Mouse (Mus musculus): ENCODE results near the gene Cpz. TPM values are rescaled to one million over a fixed set of nuclear protein-coding genes. Genes with fewer than 3 reads are reported as not detected.

The Cpz gene
- total RNA-seq, 2 experiments from 2014 or later, result 0.22 to 0.45 TPM

DNA sequence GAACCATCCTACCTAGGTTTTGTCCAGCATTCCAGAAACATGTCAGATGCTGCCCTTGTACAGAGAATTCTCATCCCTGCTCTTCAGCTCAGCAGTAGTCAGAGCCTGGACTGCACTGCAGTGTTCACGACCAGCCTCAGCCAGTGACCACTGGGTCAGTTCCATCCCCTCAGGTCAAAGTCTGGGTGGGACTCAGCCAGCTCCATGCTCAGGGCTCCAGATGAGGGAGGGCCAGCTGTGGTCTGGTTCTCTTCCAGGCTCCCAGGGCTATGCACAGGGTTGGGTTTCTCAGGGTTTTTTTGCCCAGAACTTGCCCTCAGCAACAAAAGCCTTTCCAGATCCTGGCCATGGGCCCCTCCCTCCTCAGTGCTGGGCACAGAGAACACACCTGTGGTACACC is 12.0 kb upstream of the Cpz start:
- DNase-seq (ENCODE audit: low spot score in 2 of 2), result no peak
- intact Hi-C loops (cut with DNase I), result no loop called here

DNA sequence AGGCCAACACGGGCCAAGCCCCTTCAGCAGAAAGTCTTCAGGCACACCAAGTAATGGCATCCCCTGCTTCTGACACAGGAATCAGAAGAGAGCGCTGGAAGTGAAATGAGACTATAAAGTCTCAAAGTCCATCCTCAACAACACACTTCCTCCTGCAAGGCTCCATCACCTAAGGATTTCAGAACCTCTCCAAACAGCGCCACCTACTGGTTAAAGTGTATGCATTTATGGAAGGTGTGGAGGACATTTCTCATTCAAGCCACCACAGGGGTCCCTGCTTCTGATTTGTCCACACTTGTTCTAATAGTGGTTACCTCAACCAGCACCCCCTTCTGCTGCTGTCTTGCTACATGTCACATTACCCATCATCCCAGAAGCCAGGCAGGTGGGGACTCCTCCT is 10.8 kb upstream of the Cpz start:
- intact Hi-C loops (cut with DNase I), result no loop called here

DNA sequence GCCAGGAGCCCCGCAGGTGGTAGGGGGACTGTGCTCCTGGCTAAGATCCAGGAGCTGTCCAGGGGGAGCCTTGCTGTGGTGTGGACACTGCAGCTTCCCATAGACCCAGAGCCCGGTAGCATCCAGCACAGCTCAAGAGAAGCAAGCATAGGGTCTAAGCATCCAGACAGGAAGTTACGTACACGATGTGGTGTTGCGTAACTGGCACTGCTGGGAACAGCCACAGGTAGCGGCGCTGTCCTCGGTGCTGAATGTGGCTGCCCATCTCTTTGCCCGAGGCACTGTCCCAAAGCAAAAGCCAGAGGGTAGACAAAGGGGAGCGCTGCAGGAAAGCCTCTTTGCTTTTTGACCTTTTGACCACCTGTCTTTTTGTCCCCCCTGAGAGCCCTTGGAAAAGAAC is 6.1 kb upstream of the Cpz start:
- DNase-seq (ENCODE audit: low spot score in 2 of 2), result no peak
- intact Hi-C loops (cut with DNase I), result no loop called here

More for the DNA sequence above, 10.8 kb upstream of the Cpz start:
- DNase-seq (ENCODE audit: low spot score in 2 of 2), result no peak

DNA sequence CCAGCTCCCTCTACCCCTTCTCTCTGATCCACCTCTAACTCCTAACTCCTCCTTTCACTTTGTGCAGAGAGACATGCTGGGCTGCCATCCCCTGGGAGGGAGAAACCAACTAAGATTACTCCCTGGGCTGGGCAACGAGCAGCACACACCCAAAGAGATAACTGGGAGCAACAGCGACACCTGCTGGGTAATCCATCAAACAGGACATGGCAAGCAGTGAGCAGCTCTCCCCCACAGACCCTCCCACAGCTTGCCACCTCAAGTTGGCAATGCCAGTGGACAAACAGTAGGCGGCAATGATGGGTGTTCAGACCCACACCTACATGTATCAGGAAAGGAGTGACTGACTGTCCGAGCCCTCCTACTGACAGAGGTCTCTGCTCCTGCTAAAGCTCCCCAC is 4.9 kb upstream of the Cpz start:
- intact Hi-C loops (cut with DNase I), result no loop called here
- peak; percentile 26 to 31 for DNase-seq (ENCODE audit: low spot score in 2 of 2)

DNA sequence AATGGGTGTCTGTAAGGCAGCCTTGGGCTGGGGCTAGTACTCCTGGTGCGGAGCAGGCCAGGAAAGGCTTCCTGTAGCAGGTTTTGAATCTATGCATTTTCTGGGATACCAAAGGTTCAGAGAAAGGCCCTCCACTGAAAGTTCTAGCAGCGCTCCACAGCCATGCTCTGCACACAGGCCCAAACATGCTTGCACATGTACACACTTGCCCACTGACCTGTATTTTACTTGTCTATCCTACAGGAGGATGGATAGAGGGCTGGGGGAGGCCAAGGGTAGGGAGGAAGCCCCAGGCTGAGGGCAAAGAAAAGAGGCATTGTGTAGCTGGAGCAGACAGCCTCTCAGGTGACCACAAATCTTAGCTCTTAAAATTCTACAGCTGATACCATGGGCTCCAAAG is 1.1 kb downstream of the Cpz start:
- intact Hi-C loops (cut with DNase I), result loop anchor here (2.0 kb wide), 1 partner anchor 38 kb away; no protein-coding TSS in a partner anchor
- DNase-seq (ENCODE audit: low spot score in 2 of 2), result no peak

DNA sequence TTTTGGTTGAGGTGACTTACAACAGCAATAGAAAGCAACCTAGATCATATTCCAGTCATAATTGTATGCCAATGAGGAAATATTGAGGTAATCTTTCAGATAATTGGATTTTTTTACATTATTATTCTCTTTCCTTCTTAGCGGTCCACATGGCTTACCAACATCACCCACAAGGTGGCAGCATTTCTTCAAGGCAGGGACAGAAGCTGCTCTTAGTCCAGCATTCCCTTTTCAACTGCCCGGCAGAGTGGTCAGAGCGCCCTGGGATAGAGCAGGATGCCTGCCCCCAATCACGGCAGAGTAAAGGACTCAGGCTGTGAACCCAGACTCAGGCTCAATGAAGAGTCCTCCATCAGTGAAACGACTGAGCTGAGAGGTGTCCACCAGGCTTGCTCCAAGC is 1.8 kb downstream of the Cpz start:
- DNase-seq (ENCODE audit: low spot score in 2 of 2), result peak; percentile 36 to 48
- intact Hi-C loops (cut with DNase I), result loop anchor here (2.0 kb wide), 1 partner anchor 39 kb away; no protein-coding TSS in a partner anchor

DNA sequence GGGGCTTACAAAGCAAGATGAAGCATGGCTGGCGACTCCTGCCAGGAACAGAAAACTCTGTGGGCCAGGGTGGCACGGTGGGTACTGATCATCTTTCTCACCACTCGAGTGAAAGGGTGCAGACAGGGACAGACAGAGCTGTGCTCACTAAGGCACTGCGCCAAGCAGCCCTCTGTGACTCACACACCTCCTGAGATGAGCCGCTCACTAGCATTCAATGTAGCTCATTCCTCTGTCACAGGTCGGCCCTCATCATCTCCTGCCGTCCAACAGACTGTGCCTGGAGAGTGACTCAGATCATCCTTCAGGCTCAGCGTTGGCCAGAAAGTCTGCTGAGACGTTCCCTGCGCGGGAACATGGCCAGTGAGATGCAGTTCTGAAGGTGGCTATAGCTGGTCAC is 8.7 kb downstream of the Cpz start:
- intact Hi-C loops (cut with DNase I), result loop anchor here (10.0 kb wide), 1 partner anchor 342 kb away; no protein-coding TSS in a partner anchor
- no peak for DNase-seq (ENCODE audit: low spot score in 2 of 2)

DNA sequence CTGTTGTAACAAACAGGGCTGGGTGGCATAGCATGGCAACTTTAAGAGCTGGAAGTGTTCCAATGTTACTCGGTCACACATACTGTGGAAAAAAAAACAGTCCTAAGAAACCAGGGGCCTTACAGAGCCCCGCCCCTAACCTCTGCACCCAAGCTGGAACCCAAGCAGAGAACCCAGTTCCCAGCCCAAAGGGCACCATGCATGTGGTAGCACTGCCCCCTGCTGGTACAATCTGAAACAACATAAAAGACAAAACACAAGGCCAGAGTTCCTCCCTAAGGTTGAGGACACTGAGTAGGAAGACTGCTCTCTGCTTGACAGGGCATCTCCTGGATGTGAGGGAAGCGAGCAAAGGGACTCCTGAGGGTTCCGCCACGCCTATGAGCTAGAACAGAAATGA is 14.9 kb downstream of the Cpz start:
- intact Hi-C loops (cut with DNase I), result loop anchor here (1.0 to 10.0 kb wide), 2 partner anchors 130 to 336 kb away; no protein-coding TSS in a partner anchor
- DNase-seq (ENCODE audit: low spot score in 2 of 2), result peak; percentile 38 to 50

DNA sequence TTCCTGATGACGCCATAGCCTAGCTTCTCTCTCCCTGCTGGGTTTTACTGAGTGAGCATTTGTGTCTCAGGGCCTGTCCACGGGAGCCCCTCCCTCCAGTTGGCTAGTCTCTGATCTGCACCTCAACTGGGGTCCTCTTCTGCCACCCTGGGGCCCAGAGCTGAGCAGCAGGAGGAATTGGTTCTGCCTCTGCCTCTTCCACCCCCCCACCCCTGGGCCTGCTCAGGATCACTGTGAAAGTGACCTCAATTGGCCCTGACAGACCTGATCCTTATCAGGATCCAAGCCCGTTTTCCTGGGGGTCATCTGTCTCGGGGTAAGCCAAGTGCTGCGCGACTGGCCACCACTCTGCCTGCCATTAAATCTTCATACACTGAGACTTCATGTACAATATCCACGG is 20.5 kb downstream of the Cpz start:
- DNase-seq (ENCODE audit: low spot score in 2 of 2), result no peak
- intact Hi-C loops (cut with DNase I), result no loop called here

DNA sequence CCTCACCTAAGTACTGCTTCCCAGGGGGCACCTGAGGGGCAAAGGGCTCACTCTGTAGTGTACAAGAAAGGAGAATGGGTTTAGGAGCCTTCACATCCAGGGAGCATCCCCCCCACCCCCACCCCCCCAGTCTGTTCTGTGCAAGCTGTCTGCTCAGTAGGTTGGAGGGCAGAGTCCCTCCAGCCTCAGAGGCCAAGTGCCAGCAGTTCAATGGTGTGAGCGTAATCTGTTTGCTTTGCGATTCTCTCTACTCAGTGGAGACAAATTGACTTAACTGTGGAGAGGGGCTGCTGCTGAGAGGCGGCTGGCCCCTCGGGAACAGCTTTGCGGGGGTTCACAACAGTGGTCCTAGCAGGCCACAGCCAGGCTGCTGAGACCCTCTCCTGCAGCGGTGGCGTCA is 28.2 kb downstream of the Cpz start:
- DNase-seq (ENCODE audit: low spot score in 2 of 2), result no peak
- intact Hi-C loops (cut with DNase I), result no loop called here

DNA sequence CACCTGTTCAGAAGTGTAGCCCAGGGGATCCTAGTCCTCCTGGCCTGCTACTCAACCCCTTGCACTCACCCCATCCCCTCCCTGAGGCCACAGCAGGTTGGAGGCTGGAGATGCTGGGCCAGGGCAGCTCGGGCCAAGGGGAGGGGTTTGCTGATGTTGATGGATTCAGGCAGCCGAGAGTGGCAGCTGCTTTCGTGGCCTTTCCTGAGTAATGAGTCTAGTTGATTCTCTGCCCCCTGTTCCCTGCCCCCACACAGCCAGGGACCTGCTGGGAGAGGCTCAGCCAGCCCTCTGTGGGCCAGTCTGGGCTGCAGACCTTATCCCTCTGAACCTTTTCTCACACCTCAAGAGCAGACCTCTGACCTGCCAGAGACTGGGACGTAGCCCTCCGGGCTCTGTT is 29.5 kb downstream of the Cpz start:
- DNase-seq (ENCODE audit: low spot score in 2 of 2), result no peak
- intact Hi-C loops (cut with DNase I), result no loop called here

DNA sequence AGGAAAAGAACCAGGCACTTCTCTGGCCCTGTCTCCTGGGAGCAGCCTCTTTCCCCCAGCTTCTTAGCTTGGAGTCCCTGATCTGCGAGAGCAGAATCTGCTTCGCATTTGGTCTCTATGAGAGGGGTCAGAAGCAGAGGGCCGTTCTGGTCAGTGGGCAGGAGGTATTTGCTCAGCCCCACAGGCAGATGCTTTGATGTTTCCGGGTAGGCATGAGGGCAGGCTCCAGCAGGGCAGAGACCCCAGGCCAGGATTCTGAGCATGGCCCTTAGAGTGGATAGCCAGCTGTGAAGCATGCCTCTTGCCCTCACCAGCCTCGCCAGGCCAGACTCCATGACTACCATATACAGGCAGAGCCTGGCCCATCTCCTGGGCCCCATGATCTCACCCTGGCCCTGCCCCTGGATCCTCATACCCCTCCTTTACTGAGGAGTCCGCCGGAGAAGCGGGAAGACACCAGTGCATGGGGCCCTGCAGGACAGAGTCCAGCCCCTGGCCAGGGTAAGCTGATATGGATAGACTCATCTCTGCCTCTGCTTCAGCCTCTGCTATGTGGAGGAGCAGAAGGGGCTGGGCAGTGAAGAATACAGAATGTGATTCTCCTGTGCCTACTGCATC is 30.6 kb downstream of the Cpz start:
- DNase-seq (ENCODE audit: low spot score in 2 of 2), result no peak
- intact Hi-C loops (cut with DNase I), result no loop called here

DNA sequence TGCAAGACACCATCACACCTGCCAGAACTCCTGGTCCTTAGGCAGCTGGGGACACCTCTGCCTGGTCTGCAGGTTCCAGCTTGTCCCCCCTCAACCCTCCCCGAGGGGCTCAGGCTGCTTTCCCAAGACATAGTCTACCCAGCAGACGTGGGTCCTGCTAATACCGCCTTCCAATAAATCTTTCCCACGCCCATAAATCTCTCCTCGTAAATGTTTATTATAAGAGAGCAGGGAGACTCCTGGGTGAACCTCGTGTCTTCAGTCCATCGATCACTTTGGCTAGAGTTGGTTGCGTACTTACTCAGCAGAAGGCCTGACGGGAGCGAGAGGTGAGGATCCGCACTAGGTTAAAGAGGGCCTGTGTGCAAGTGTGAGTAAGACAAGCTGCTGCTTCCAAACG is 31.7 kb downstream of the Cpz start:
- DNase-seq (ENCODE audit: low spot score in 2 of 2), result no peak

DNA sequence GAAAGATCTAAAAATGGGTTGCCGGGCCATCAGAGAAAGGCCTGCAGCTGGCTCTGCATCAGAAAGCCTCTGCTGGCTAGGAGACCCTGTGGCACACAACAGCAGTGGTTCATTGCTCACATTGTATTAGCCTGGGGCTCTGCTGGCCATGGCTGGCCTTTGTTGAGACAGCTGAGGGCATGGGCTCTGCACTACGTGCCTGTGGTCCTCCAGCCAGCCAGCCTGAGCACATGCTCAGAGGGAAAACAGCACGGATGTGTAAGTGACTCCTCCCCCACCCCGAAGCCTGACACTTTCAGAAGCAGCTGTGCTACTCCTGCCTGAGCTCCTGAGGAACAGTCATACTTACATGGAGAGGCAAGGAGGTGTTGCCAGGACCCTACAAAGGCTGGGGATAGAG is 46.0 kb downstream of the Cpz start:
- peak; percentile 9 for DNase-seq (ENCODE audit: low spot score in 2 of 2)
- intact Hi-C loops (cut with DNase I), result no loop called here

More for the DNA sequence above, 31.7 kb downstream of the Cpz start:
- intact Hi-C loops (cut with DNase I), result no loop called here

DNA sequence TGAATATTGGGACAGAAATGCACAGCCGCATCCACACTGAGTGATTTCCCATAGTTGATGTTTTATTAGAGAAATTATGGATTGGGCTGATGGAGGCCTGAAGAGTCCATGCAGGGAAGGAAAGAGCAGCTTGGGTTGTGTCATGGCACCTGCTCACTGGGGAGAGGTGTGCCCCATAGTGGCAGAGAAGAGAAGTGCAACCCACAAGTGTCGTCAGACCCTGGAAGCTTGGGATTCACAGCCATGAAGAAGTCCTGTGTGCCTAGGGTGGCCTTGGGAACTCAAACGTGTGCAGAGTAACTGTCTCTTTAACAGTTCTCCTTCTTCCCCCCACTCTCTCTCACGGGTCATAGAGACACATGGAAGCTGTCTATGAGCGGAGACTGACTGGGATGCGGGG is 50.3 kb downstream of the Cpz start:
- intact Hi-C loops (cut with DNase I), result no loop called here

DNA sequence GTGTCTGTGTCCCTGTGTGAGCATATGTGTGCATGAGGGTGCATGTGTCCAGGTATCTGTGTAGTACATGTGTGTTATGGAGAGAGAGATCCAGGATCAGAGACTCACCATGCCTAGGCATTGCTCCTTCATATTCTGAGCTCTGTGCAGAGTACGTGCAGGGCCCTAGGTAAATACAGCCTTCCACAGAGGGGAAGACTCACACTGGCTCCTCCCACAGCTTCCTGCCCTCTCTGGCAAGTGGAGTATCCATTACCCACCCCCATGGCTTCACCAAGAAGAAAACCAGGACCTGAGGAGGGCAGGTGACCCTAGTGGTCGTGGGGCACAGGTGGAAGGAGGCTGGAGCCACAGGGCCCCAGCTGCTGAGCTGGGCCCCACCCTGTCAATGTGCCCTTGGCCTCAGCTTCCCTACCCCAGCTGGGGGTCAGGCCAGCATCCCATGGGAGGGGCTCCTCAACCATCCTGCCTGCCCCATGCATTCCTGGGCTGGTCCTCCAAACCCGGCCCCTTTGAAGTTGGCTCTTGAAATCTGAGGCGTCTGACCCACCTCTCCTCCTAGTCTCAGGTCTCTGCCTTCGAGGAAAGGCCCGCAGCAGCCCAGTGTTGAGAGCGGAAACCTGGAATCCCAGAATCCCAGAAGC is 54.5 kb downstream of the Cpz start:
- intact Hi-C loops (cut with DNase I), result no loop called here
- no peak for DNase-seq (ENCODE audit: low spot score in 2 of 2)

More for the DNA sequence above, 50.3 kb downstream of the Cpz start:
- no peak for DNase-seq (ENCODE audit: low spot score in 2 of 2)

DNA sequence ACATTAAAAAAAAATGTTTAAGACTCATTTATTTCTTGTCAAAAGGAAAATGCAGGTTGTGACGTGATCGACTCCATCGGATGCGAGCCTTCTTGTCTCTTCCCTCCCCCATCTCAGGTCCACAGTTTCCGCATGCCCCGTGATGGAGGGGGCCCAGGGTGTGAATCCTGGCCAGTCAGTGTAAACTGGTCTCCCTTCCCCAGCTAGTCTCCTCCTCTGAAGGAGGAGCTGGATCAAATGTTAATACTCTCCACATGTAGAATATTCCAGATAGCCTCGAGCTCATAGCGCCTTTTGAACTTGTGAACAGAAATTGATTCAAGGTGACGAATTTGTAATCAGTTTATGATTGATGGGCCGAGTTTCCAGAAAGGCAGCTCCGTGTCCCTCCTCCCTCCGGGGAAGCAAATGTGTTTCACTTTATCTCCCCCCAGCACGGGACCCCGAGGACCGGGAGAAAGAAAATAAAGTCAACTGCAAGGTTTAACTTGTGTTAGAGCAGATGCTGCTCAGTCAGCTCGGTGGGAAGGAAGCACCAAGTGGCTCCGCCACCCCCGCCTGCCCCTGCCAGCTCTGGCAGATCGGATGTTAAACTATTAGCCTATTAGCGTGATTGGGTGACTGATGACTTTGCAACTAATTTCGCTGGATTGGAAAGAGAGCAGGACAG is 59.4 kb downstream of the Cpz start:
- no peak for DNase-seq (ENCODE audit: low spot score in 2 of 2)
- intact Hi-C loops (cut with DNase I), result loop anchor here (2.0 kb wide), 1 partner anchor 27 kb away; no protein-coding TSS in a partner anchor

DNA sequence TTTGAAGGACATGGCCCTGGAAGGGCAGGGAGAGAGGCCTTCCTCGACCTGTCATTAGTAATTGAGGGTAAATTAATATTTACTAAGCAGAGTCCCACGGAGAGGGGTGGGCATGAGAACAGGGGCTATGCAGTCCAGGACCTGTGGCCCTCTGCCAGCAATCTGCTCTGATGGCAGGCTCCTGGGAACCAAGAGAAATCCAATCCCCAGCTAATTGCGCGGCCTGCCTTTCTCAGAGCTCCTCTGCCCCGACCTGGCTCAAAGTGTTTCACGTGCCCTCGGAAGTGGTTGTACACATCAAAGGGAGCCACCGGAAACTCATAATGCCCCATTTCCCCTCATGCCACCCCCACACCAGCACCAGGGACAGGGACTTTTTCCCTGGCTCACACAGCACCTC is 63.4 kb downstream of the Cpz start:
- intact Hi-C loops (cut with DNase I), result no loop called here

DNA sequence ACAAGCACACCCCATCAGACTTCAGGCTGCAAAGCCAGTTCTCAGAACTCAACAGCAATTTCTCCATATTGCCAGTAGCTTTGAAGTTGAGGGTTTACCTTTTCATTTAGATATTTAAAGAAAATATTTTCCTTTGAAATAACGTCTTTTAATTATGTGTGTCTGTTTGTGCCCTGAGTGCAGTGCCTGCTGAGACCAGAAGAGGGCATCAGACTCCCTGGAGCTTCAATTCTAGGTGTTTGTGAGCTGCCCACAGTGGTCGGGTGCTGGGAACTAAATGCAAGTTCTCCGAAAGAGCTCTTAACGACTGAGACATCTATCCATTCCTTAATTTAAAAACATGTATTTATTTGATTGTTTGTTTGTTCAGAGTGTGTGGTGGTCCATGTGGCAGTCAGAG is 65.7 kb downstream of the Cpz start:
- intact Hi-C loops (cut with DNase I), result no loop called here
- no peak for DNase-seq (ENCODE audit: low spot score in 2 of 2)

More for the DNA sequence above, 63.4 kb downstream of the Cpz start:
- DNase-seq (ENCODE audit: low spot score in 2 of 2), result no peak

DNA sequence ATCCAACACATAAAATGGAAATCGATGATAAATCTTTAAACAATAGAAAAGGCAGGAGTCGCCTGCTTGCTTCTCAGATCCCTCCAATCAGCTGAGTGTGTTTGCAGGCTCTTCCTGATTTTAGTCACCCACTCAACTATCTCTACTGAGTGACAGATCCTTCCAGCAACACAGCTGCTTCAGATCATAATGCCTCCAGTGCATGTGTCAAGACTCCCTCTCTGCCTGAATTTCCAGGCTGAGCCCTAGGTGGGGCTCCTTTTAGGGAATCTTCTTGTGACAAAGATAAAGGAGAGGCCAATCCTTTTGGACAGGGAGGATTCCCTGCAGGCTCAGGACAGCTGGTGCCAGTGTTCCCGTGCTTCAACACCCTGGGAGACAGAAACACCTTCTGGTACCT is 67.2 kb downstream of the Cpz start:
- intact Hi-C loops (cut with DNase I), result no loop called here
- DNase-seq (ENCODE audit: low spot score in 2 of 2), result no peak

DNA sequence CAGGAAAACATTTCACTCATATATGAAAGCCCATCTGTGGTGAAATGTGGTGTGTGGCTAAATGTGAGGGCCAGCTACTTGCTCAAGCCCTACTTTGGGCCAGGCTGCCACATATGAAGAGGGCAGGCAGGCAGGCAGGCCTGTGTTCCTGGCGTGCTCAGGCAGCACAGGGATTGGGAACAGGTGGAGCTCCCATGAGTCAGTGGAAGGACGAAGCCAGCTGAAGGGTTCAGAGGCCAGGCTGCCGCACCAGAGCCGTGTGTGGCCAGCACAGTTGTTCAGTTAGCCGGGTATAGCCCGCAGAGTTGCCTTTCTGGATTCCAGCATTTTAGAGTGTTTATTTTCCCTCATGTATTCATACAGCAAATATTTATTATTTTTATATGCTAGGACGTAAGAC is 68.1 kb downstream of the Cpz start:
- DNase-seq (ENCODE audit: low spot score in 2 of 2), result no peak
- intact Hi-C loops (cut with DNase I), result no loop called here

All from left cerebral cortex, postnatal 36 days (tissue).